Mouse (Mus musculus): ENCODE measurements around the gene Ap1ar. TPM values are rescaled to one million over a fixed set of nuclear protein-coding genes. Genes with fewer than 3 reads are reported as not detected.

Gene Ap1ar
- polyA plus RNA-seq (2017; shearing (Covaris generic)) = 47.2 TPM

GRCm38 (mm10) chr3:127837154-127837865, at the start of gene Ap1ar:
Gene Ap1ar, minus strand, starts transcription at chr3:127837523.

GRCm38 (mm10) chr3:127789500-127790191, 47.7 kb downstream of the Ap1ar start, which contains the start of gene Tifa:
Gene Tifa, plus strand, starts transcription at chr3:127789805.

GRCm38 (mm10) chr3:127780021-127780644, 57.2 kb downstream of the Ap1ar start, which contains the start of gene Alpk1:
Gene Alpk1, minus strand, starts transcription at chr3:127780527.

Other genes with a start within 250 kb of the Ap1ar start
- gene Neurog2, start 204.4 kb downstream of the Ap1ar start, polyA plus RNA-seq (2017; shearing (Covaris generic)) = not detected
- not detected for gene Alpk1, start 57.0 kb downstream of the Ap1ar start, polyA plus RNA-seq (2017; shearing (Covaris generic))
- not detected for gene Tifa, start 47.7 kb downstream of the Ap1ar start, polyA plus RNA-seq (2017; shearing (Covaris generic))
- 8.6 TPM for gene Fam241a, start 58.8 kb upstream of the Ap1ar start, polyA plus RNA-seq (2017; shearing (Covaris generic))

Measured in effector memory CD4-positive, alpha-beta T cell, adult 5 months (primary cell).